Mouse (Mus musculus) brain, embryonic 14.5 days (tissue): ENCODE data around the gene Kdr.

ENCODE experiments used
- CTCF ChIP-seq: fragments of 200-500 bp; IDR thresholded peaks from 2 replicates; pipeline ENCODE4 v1.5.1; 2012; ENCODE audit warnings: inconsistent platforms, mild to moderate bottlenecking, moderate library complexity, borderline replicate concordance; ENCODE audit not compliant: insufficient read depth, insufficient read length; ENCODE audit errors: extremely low read depth
- POLR2A ChIP-seq: fragments of 200-500 bp; IDR thresholded peaks from 2 replicates; pipeline ENCODE4 v1.6.1; 2012; ENCODE audit warnings: mild to moderate bottlenecking, inconsistent platforms, borderline replicate concordance; ENCODE audit not compliant: poor library complexity, insufficient read depth, insufficient read length, severe bottlenecking; ENCODE audit errors: extremely low read depth

GRCm38 (mm10) chr5:75918139-75918538 lies 60.1 kb downstream of the Kdr start:
- TF ChIP-seq CTCF, result no peak
- TF ChIP-seq POLR2A, result no peak
